Mouse (Mus musculus) embryonic facial prominence, embryonic 11.5 days (tissue): ENCODE measurements around the gene Nek7. TPM values are rescaled to one million over a fixed set of nuclear protein-coding genes. Genes with fewer than 3 reads are reported as not detected.

ENCODE experiments used
- ATAC-seq: fragments of 200-750 bp; cut with Nextera tagmentation; replicated peaks from 2 replicates; pipeline ENCODE4 v1.8.0; 2017; ENCODE audit warnings: low read depth; ENCODE audit not compliant: insufficient number of reproducible peaks, low FRiP score, low TSS enrichment
- DNase-seq: peaks from one replicate; pipeline ENCODE4 v3.0.0-alpha.2; 2015; ENCODE audit warnings: low spot score
- H3K27ac ChIP-seq: fragments of 300-500 bp; sonication (generic); replicated peaks from 2 replicates; pipeline ENCODE4 v1.5.1; 2014; ENCODE audit warnings: mild to moderate bottlenecking, low read depth, low read length, control low read depth
- H3K27me3 ChIP-seq: fragments of 300-500 bp; sonication (generic); 2 replicates; pipeline ENCODE4 v1.6.1; 2014; ENCODE audit warnings: mild to moderate bottlenecking, low read length, moderate library complexity, mixed read lengths; ENCODE audit not compliant: control insufficient read depth, insufficient read depth
- H3K36me3 ChIP-seq: fragments of 300-500 bp; sonication (generic); replicated peaks from 2 replicates; pipeline ENCODE4 v1.6.1; 2014; ENCODE audit warnings: low read depth, mild to moderate bottlenecking, low read length, moderate library complexity, mixed read lengths; ENCODE audit not compliant: control insufficient read depth, insufficient read depth
- H3K4me1 ChIP-seq: fragments of 300-500 bp; sonication (generic); 2 replicates; pipeline ENCODE4 v1.6.1; 2014; ENCODE audit warnings: low read length, mixed read lengths; ENCODE audit not compliant: control insufficient read depth, insufficient read depth
- H3K4me2 ChIP-seq: fragments of 300-500 bp; sonication (generic); 2 replicates; pipeline ENCODE4 v1.6.1; 2014; ENCODE audit warnings: low read depth, mild to moderate bottlenecking, control low read depth, low read length, moderate library complexity
- H3K4me3 ChIP-seq: fragments of 300-500 bp; sonication (generic); 2 replicates; pipeline ENCODE4 v1.5.1; 2014; ENCODE audit warnings: low read depth, low read length, control low read depth
- H3K9ac ChIP-seq: fragments of 300-500 bp; sonication (generic); replicated peaks from 2 replicates; pipeline ENCODE4 v1.6.1; 2014; ENCODE audit warnings: mild to moderate bottlenecking, control low read depth, low read length
- H3K9me3 ChIP-seq: fragments of 300-500 bp; sonication (generic); replicated peaks from 2 replicates; pipeline ENCODE4 v1.6.1; 2016; ENCODE audit warnings: mild to moderate bottlenecking, low read length, inconsistent platforms, mixed read lengths; ENCODE audit not compliant: control insufficient read depth
- WGBS: fragments of 180-500 bp; shearing (Covaris S2); extraction: QIAGEN DNeasy Blood & Tissue Kit; methylation state at CpG from one replicate; pipeline ENCODE4 v1.1.7; 2014; 5-methylcytosine and 5-hydroxymethylcytosine counted together
- polyA plus RNA-seq: library from polyadenylated mRNA; unstranded; fragments of >200 nt; fragmentation: Nextera tagmentation; extraction: Ambion mirVana; gene quantifications from 2 replicates; pipeline ENCODE4 v1.2.1, GENCODE M21; 2014

The Nek7 gene
- polyA plus RNA-seq, 1 experiment from 2014 or later, result 30.8 TPM

GRCm38 (mm10) chr1:138515362-138515761, 104.6 kb downstream of the Nek7 start:
- H3K27me3 ChIP-seq, result no peaks in the 10 kb centered on the region
- H3K9me3 ChIP-seq, result no peaks in the 10 kb centered on the region
- DNase-seq (peak; percentile 38), ATAC-seq (no peak)
- H3K27ac ChIP-seq, result no peak overlapping the region
- no peaks in the 10 kb centered on the region for H3K4me1 ChIP-seq
- no peak overlapping the region for H3K4me3 ChIP-seq
- H3K4me2 ChIP-seq, result no peak overlapping the region
- WGBS, result 77% methylated on average over 9 of the region's 9 CpGs
- no peak overlapping the region for H3K9ac ChIP-seq
- H3K36me3 ChIP-seq, result no peaks in the 10 kb centered on the region

GRCm38 (mm10) chr1:138513982-138514381, 106.0 kb downstream of the Nek7 start:
- DNase-seq (no peak), ATAC-seq (no peak)
- no peak overlapping the region for H3K27ac ChIP-seq
- H3K4me2 ChIP-seq, result no peak overlapping the region
- H3K9ac ChIP-seq, result no peak overlapping the region
- no peaks in the 10 kb centered on the region for H3K27me3 ChIP-seq
- no peaks in the 10 kb centered on the region for H3K36me3 ChIP-seq
- no peaks in the 10 kb centered on the region for H3K4me1 ChIP-seq
- H3K4me3 ChIP-seq, result no peak overlapping the region
- WGBS, result 72% methylated on average over 4 of the region's 4 CpGs
- H3K9me3 ChIP-seq, result no peaks in the 10 kb centered on the region

- no peak overlapping the region for H3K4me3 ChIP-seq
- ATAC-seq (no peak), DNase-seq (no peak)
- H3K27me3 ChIP-seq, result no peaks in the 10 kb centered on the region
- H3K4me1 ChIP-seq, result no peaks in the 10 kb centered on the region
- H3K27ac ChIP-seq, result no peak overlapping the region
- no peak overlapping the region for H3K4me2 ChIP-seq
- no peaks in the 10 kb centered on the region for H3K36me3 ChIP-seq
- 74% methylated on average over 4 of the region's 4 CpGs for WGBS
- H3K9me3 ChIP-seq, result no peaks in the 10 kb centered on the region
- no peak overlapping the region for H3K9ac ChIP-seq
Observed at GRCm38 (mm10) chr1:138510566-138510965, 109.4 kb downstream of the Nek7 start.

- Histone ChIP-seq H3K4me3 (no peak overlapping the region), H3K36me3 (no peaks in the 10 kb centered on the region), H3K9ac (no peak overlapping the region), H3K27me3 (no peaks in the 10 kb centered on the region), H3K4me1 (no peaks in the 10 kb centered on the region), H3K27ac (no peak overlapping the region), H3K9me3 (no peaks in the 10 kb centered on the region), H3K4me2 (no peak overlapping the region)
- ATAC-seq, result no peak
- DNase-seq, result no peak
- WGBS, result 74% methylated on average over 13 of the region's 13 CpGs
Observed at GRCm38 (mm10) chr1:138507446-138508043, 112.4 kb downstream of the Nek7 start.

GRCm38 (mm10) chr1:138507014-138507413, 112.9 kb downstream of the Nek7 start:
- DNase-seq (no peak), ATAC-seq (no peak)
- Histone ChIP-seq H3K9me3 (no peaks in the 10 kb centered on the region), H3K27me3 (no peaks in the 10 kb centered on the region), H3K4me2 (no peak overlapping the region), H3K4me1 (no peaks in the 10 kb centered on the region), H3K4me3 (no peak overlapping the region), H3K36me3 (no peaks in the 10 kb centered on the region), H3K27ac (no peak overlapping the region), H3K9ac (no peak overlapping the region)
- 64% methylated on average over 4 of the region's 4 CpGs for WGBS

- no peaks in the 10 kb centered on the region for H3K27me3 ChIP-seq
- no peaks in the 10 kb centered on the region for H3K36me3 ChIP-seq
- DNase-seq (no peak), ATAC-seq (no peak)
- WGBS, result 32% methylated on average over 5 of the region's 5 CpGs
- H3K4me3 ChIP-seq, result no peak overlapping the region
- H3K4me1 ChIP-seq, result no peaks in the 10 kb centered on the region
- H3K27ac ChIP-seq, result no peak overlapping the region
- no peak overlapping the region for H3K9ac ChIP-seq
- no peak overlapping the region for H3K4me2 ChIP-seq
- no peaks in the 10 kb centered on the region for H3K9me3 ChIP-seq
Observed at GRCm38 (mm10) chr1:138504228-138504627, 115.7 kb downstream of the Nek7 start.

- Histone ChIP-seq H3K4me1 (no peaks in the 10 kb centered on the region), H3K4me3 (no peak overlapping the region), H3K4me2 (no peak overlapping the region), H3K9me3 (no peaks in the 10 kb centered on the region), H3K9ac (no peak overlapping the region), H3K27ac (no peak overlapping the region), H3K27me3 (no peaks in the 10 kb centered on the region), H3K36me3 (no peaks in the 10 kb centered on the region)
- ATAC-seq (no peak), DNase-seq (no peak)
- 48% methylated on average over 6 of the region's 6 CpGs for WGBS
Observed at GRCm38 (mm10) chr1:138500691-138501090, 119.2 kb downstream of the Nek7 start.

- ATAC-seq (peak; percentile 68; the same call in 1 of the 2 replicates), DNase-seq (peak; percentile 60)
- Histone ChIP-seq H3K4me1 (no peaks in the 10 kb centered on the region), H3K4me2 (no peak overlapping the region), H3K9me3 (no peaks in the 10 kb centered on the region), H3K36me3 (no peaks in the 10 kb centered on the region), H3K9ac (no peak overlapping the region), H3K27ac (no peak overlapping the region), H3K27me3 (no peaks in the 10 kb centered on the region), H3K4me3 (no peak overlapping the region)
- WGBS, result 9% methylated on average over 10 of the region's 10 CpGs
Observed at GRCm38 (mm10) chr1:138500155-138500554, 119.8 kb downstream of the Nek7 start.
